Mouse (Mus musculus) ES-E14 (cell line): ENCODE measurements at regions not wholly inside any gene's neighbourhood (a gene's known extent, or its start where the extent isn't known, plus 50 kb on each side); places are given as distances from the start of the nearest gene placed in this dataset.
"Not testable (repeated sequence)": the region's sequence is repeated elsewhere in the genome, so short reads cannot be mapped to it uniquely, and the experiment has no call there.

Experiments
- DNase-seq: peaks from one replicate; pipeline ENCODE4 v3.0.0-alpha.2; 2013; ENCODE audit warnings: low read depth, low spot score
- H3K27ac ChIP-seq: 2 replicates; pipeline ENCODE4 v1.5.1; 2012; ENCODE audit warnings: low read depth, mild to moderate bottlenecking, low read length, moderate library complexity, mixed read lengths; ENCODE audit not compliant: poor library complexity, insufficient read depth, severe bottlenecking
- H3K36me3 ChIP-seq: 2 replicates; pipeline ENCODE4 v1.6.1; 2012; ENCODE audit warnings: mild to moderate bottlenecking, low read length, moderate library complexity, mixed read lengths; ENCODE audit not compliant: control insufficient read depth, poor library complexity, insufficient read depth, severe bottlenecking
- H3K4me1 ChIP-seq, 2 experiments: fragments of 150-350 bp in 1 of 2; sonication (generic) in 1 of 2; 2 replicates each; pipeline ENCODE4 v1.6.1; 2012; ENCODE audit warnings: low read length in 2 of 2, mild to moderate bottlenecking in 1 of 2, mixed read lengths in 1 of 2; ENCODE audit not compliant: control insufficient read depth in 2 of 2, insufficient read depth in 2 of 2, poor library complexity in 1 of 2
- H3K4me3 ChIP-seq, 2 experiments: fragments of 150-350 bp in 1 of 2; sonication (generic) in 1 of 2; 2 replicates each; pipeline ENCODE4 v1.5.1; 2012; ENCODE audit warnings: low read length in 2 of 2, low read depth in 1 of 2, mild to moderate bottlenecking in 1 of 2, mixed read lengths in 1 of 2; ENCODE audit not compliant: insufficient read depth in 1 of 2, poor library complexity in 1 of 2, severe bottlenecking in 1 of 2
- H3K9ac ChIP-seq: 2 replicates; pipeline ENCODE4 v1.6.1; 2012; ENCODE audit warnings: low read depth, mild to moderate bottlenecking, low read length, mixed read lengths; ENCODE audit not compliant: poor library complexity, insufficient read depth, severe bottlenecking
- H3K9me3 ChIP-seq: fragments of 150-350 bp; sonication (generic); 2 replicates; pipeline ENCODE4 v1.6.1; 2012; ENCODE audit warnings: low read depth, mild to moderate bottlenecking, low read length; ENCODE audit not compliant: control insufficient read depth, insufficient read depth
- CHD2 ChIP-seq: IDR thresholded peaks from 2 replicates; pipeline ENCODE4 v1.6.1; 2014; ENCODE audit warnings: mild to moderate bottlenecking, low read depth, low read length, inconsistent platforms
- HCFC1 ChIP-seq: IDR thresholded peaks from 2 replicates; pipeline ENCODE4 v1.6.1; 2012; ENCODE audit warnings: low read length, inconsistent platforms, borderline replicate concordance; ENCODE audit not compliant: insufficient read depth
- MAFK ChIP-seq: IDR thresholded peaks from 2 replicates; pipeline ENCODE4 v1.6.1; 2014; ENCODE audit warnings: mild to moderate bottlenecking, low read depth, low read length, inconsistent platforms; ENCODE audit not compliant: insufficient read depth
- ZC3H11A ChIP-seq: IDR thresholded peaks from 2 replicates; pipeline ENCODE4 v1.6.1; 2012; ENCODE audit warnings: low read depth, mild to moderate bottlenecking, inconsistent platforms, low read length, borderline replicate concordance
- ZNF384 ChIP-seq: IDR thresholded peaks from 2 replicates; pipeline ENCODE4 v1.6.1; 2012; ENCODE audit warnings: low read depth, low read length, inconsistent platforms
- in situ Hi-C, 2 experiments: fragments of 600-800 bp; cut with MboI; formaldehyde crosslinking; loops; one replicate each; pipeline ENCODE4 v1.15.1; 2025; ENCODE audit warnings: low sequenced_read_pairs in 2 of 2, inconsistent platforms in 1 of 2; ENCODE audit not compliant: unreplicated experiment in 2 of 2

DNA sequence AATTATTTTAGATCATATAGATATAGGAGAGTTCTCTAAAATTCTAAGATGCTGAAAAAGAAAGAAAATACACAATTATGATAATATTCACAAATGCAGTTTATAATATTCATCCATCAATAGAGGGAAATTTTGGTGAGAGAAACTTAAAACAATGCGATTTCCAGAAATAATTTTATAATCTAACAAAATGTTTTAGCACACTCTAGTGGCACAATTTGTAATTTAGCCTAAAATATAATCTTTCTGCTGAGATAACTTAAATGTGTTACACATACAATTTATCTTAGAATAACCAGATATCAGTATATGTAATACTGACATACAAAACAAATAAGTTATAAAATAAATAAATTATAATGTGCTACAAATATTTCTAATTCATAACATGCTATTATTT, 159.5 kb upstream of the Klhl4 start:
- no peaks in the 10 kb centered on the region for H3K36me3 ChIP-seq
- H3K9me3 ChIP-seq: no peaks in the 10 kb centered on the region
- TF ChIP-seq MAFK (no peak), ZNF384 (no peak), ZC3H11A (no peak), HCFC1 (no peak), CHD2 (no peak)

DNA sequence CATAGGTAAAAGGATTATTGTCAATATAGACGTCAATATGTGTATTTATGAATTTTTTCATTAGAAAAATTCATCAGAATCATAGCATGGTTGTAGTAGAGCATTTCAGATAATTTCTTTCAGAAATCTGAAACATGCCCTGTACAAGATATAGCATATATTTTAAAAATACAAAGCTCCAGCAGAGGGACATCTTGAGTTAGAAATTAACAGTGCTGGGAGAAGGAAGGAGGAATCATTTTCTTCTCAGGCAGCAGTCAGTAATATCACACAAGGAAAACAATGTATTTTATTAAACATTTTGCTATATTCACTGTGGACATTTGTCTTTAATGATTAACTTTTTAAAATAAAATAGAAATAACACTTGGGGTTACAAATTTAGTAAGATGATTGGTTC, 149.8 kb upstream of the Klhl4 start:
- no peak for DNase-seq
- no peak for TF ChIP-seq CHD2
- no peak for TF ChIP-seq HCFC1
- no peak for TF ChIP-seq ZNF384
- TF ChIP-seq MAFK: no peak
- no peak for TF ChIP-seq ZC3H11A
- Histone ChIP-seq H3K4me3 (no peak overlapping the region), H3K9me3 (no peaks in the 10 kb centered on the region), H3K4me1 (no peaks in the 10 kb centered on the region), H3K36me3 (no peaks in the 10 kb centered on the region), H3K9ac (no peak overlapping the region), H3K27ac (no peak overlapping the region)
- in situ Hi-C loops: loop anchor here in 1 of 2 experiments (25.0 kb wide), 1 partner anchor 238 kb away; no protein-coding TSS in a partner anchor

More for the DNA sequence above, 159.5 kb upstream of the Klhl4 start:
- Histone ChIP-seq H3K9ac (no peak overlapping the region), H3K4me3 (no peak overlapping the region), H3K4me1 (no peaks in the 10 kb centered on the region), H3K27ac (no peak overlapping the region)
- in situ Hi-C loops: loop anchor here in 1 of 2 experiments (25.0 kb wide), 1 partner anchor 248 kb away; no protein-coding TSS in a partner anchor
- DNase-seq: no peak

DNA sequence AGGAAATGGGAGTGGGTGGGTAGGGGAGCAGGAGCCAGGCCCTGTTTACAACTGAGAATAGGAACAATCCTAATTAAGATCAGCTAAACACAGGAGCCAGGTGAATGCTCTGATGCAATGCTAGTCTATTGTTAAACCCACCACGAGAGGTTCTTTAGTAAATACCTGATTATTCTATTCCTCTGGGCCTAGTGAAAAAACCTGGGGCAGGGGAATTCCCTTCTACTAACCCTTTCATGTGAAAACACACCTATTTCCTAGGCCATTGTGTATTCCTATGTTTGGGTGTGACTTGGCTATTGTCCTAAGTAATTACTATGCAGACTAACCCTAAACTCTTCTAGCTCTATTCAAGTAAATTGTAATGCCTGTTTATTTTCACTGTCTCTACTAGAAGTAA, 138.0 kb upstream of the Klhl4 start:
- H3K4me3 ChIP-seq, H3K36me3 ChIP-seq, H3K27ac ChIP-seq, in situ Hi-C loops, H3K9ac ChIP-seq, H3K9me3 ChIP-seq, H3K4me1 ChIP-seq: not testable (repeated sequence)
- peak; percentile 20 for DNase-seq

DNA sequence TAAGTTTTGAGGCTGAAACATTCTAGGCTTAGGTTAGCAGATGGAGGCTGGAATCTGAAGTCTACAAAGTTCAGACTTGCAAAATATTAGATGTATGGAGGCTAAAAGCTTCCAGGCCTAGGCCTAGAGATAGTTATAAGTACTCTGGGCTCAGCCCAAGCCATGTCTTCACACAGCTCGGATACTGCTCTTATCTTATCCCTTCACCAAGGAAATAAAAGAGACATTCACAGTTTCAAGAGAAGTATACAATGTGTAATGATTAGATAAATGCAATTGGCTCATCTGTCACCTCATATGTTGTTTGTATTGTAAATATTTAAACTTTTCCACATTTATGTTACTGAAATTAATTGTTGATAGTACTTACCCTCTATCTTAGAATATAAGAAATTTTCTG, 114.9 kb upstream of the Klhl4 start:
- Histone ChIP-seq H3K9ac (no peak overlapping the region), H3K9me3 (no peaks in the 10 kb centered on the region), H3K4me3 (no peak overlapping the region), H3K4me1 (no peaks in the 10 kb centered on the region), H3K36me3 (no peaks in the 10 kb centered on the region), H3K27ac (no peak overlapping the region)
- TF ChIP-seq HCFC1: no peak
- no peak for TF ChIP-seq ZNF384
- no peak for TF ChIP-seq CHD2
- no peak for TF ChIP-seq ZC3H11A
- no peak for TF ChIP-seq MAFK
- in situ Hi-C loops: no loop called here
- no peak for DNase-seq
